Mouse (Mus musculus) left cerebral cortex, postnatal 14 days (tissue): ENCODE data around the gene Usp20. TPM values are rescaled to one million over a fixed set of nuclear protein-coding genes. Genes with fewer than 3 reads are reported as not detected.
A peak's percentile ranks its signal among the peaks of the same experiment; 100 is the strongest.

Experiments used
- DNase-seq, 2 experiments: peaks; one replicate each; pipeline ENCODE4 v3.0.0; 2021 to 2022; ENCODE audit warnings: low spot score in 2 of 2, mixed read lengths in 1 of 2
- intact Hi-C: fragments of 180-260 bp; cut with DNase I; formaldehyde crosslinking; loops from one replicate; pipeline ENCODE4 v1.15.1; 2025
- total RNA-seq, 2 experiments: library from RNA; stranded (reverse); gene quantifications; 2 replicates each; pipeline ENCODE4 v1.2.3; 2021

Usp20 gene
- total RNA-seq, 2 experiments from 2014 or later: 60.5 to 66.1 TPM

GRCm38 (mm10) chr2:31061868-31062628, 80.0 kb downstream of the Usp20 start:
- intact Hi-C loops: no loop called here
- no peak for DNase-seq

- intact Hi-C loops: no loop called here
- DNase-seq: no peak
Observed at GRCm38 (mm10) chr2:31066019-31066789, 84.1 kb downstream of the Usp20 start.

- no peak for DNase-seq
- intact Hi-C loops: no loop called here
Observed at GRCm38 (mm10) chr2:31067059-31067595, 85.0 kb downstream of the Usp20 start.

GRCm38 (mm10) chr2:31067696-31068245, 85.7 kb downstream of the Usp20 start:
- peak; percentile 17 to 31 for DNase-seq
- intact Hi-C loops: no loop called here

GRCm38 (mm10) chr2:31068246-31069113, 86.4 kb downstream of the Usp20 start:
- intact Hi-C loops: no loop called here
- DNase-seq: peak; percentile 35 to 46

- intact Hi-C loops: no loop called here
- no peak for DNase-seq
Observed at GRCm38 (mm10) chr2:31069114-31069445, 87.0 kb downstream of the Usp20 start.

- intact Hi-C loops: no loop called here
- DNase-seq: no peak
Observed at GRCm38 (mm10) chr2:31069506-31069905, 87.4 kb downstream of the Usp20 start.

Other genes with a start within 250 kb of the Usp20 start
- 1 to 10 TPM; 2.4 to 3.6 TPM for gene 1700001O22Rik, start 178.6 kb upstream of the Usp20 start, total RNA-seq
- gene Ntmt1, start 174.5 kb upstream of the Usp20 start, total RNA-seq: 10 to 100 TPM; 39.6 to 40.7 TPM
- gene Asb6, start 151.9 kb upstream of the Usp20 start, total RNA-seq: 10 to 100 TPM; 30.7 to 35.9 TPM
- gene Prrx2, start 147.3 kb upstream of the Usp20 start, total RNA-seq: 1 to 10 TPM; 2.3 to 3.3 TPM
- 1 to 10 TPM; 3.8 to 4.9 TPM for gene Ptges, start 52.4 kb upstream of the Usp20 start, total RNA-seq
- 10 to 100 TPM; 31.6 to 34.6 TPM for gene Tor1b, start 29.3 kb upstream of the Usp20 start, total RNA-seq
- gene Tor1a, start 14.3 kb upstream of the Usp20 start, total RNA-seq: 10 to 100 TPM; 42.6 to 45.7 TPM
- gene BC005624, start 78 bp upstream of the Usp20 start, total RNA-seq: 10 to 100 TPM; 56.9 TPM
- gene Fnbp1, start 159.7 kb downstream of the Usp20 start, total RNA-seq: 10 to 100 TPM; 73.0 to 74.2 TPM
- gene Gpr107, start 170.0 kb downstream of the Usp20 start, total RNA-seq: 10 to 100 TPM; 51.1 to 52.3 TPM